Mouse (Mus musculus) stomach, embryonic 16.5 days (tissue): ENCODE results near the gene Lingo1. TPM values are rescaled to one million over a fixed set of nuclear protein-coding genes. Genes with fewer than 3 reads are reported as not detected.

Experiments used
- ATAC-seq: fragments of 200-750 bp; cut with Nextera tagmentation; 2 replicates; pipeline ENCODE4 v1.8.0; 2017; ENCODE audit warnings: moderate number of reproducible peaks, moderate TSS enrichment; ENCODE audit not compliant: insufficient read depth, low FRiP score
- H3K27ac ChIP-seq: fragments of 300-500 bp; sonication (generic); 2 replicates; pipeline ENCODE4 v1.5.1; 2014; ENCODE audit warnings: low read length
- H3K27me3 ChIP-seq: fragments of 300-500 bp; sonication (generic); 2 replicates; pipeline ENCODE4 v1.6.1; 2014; ENCODE audit warnings: low read length, control low read depth, mixed read lengths; ENCODE audit not compliant: control insufficient read depth, insufficient read depth
- H3K36me3 ChIP-seq: fragments of 300-500 bp; sonication (generic); 2 replicates; pipeline ENCODE4 v1.6.1; 2014; ENCODE audit warnings: low read length; ENCODE audit not compliant: control insufficient read depth, insufficient read depth
- H3K4me1 ChIP-seq: fragments of 300-500 bp; sonication (generic); 2 replicates; pipeline ENCODE4 v1.6.1; 2014; ENCODE audit warnings: low read length, control low read depth, mixed read lengths; ENCODE audit not compliant: control insufficient read depth, insufficient read depth
- H3K4me2 ChIP-seq: fragments of 300-500 bp; sonication (generic); 2 replicates; pipeline ENCODE4 v1.6.1; 2014; ENCODE audit warnings: low read depth, low read length, mixed read lengths
- H3K4me3 ChIP-seq: fragments of 300-500 bp; sonication (generic); replicated peaks from 2 replicates; pipeline ENCODE4 v1.5.1; 2014; ENCODE audit warnings: mild to moderate bottlenecking, low read length
- H3K9ac ChIP-seq: fragments of 300-500 bp; sonication (generic); 2 replicates; pipeline ENCODE4 v1.6.1; 2014; ENCODE audit warnings: low read length
- H3K9me3 ChIP-seq: fragments of 300-500 bp; sonication (generic); replicated peaks from 2 replicates; pipeline ENCODE4 v1.6.1; 2016; ENCODE audit warnings: low read length, control low read depth; ENCODE audit not compliant: control insufficient read depth
- WGBS: fragments of 180-500 bp; shearing (Covaris S2); extraction: QIAGEN DNeasy Blood & Tissue Kit; methylation state at CpG from one replicate; pipeline ENCODE4 v1.1.7; 2014; 5-methylcytosine and 5-hydroxymethylcytosine counted together
- polyA plus RNA-seq: library from polyadenylated mRNA; unstranded; fragments of >200 nt; fragmentation: Nextera tagmentation; extraction: Ambion mirVana; gene quantifications from 2 replicates; pipeline ENCODE4 v1.2.1, GENCODE M21; 2015

Lingo1 gene
- polyA plus RNA-seq, 1 experiment from 2014 or later, result 3.2 TPM

GRCm38 (mm10) chr9:56678929-56679681 is 117.2 kb downstream of the Lingo1 start:
- WGBS, result 87% methylated on average over 22 of the region's 22 CpGs
- no peak overlapping the region for H3K4me2 ChIP-seq
- no peak overlapping the region for H3K27ac ChIP-seq
- H3K36me3 ChIP-seq, result no peaks in the 10 kb centered on the region
- no peaks in the 10 kb centered on the region for H3K4me1 ChIP-seq
- no peak for ATAC-seq
- no peaks in the 10 kb centered on the region for H3K9me3 ChIP-seq
- no peaks in the 10 kb centered on the region for H3K27me3 ChIP-seq
- H3K4me3 ChIP-seq, result no peak overlapping the region
- no peak overlapping the region for H3K9ac ChIP-seq

GRCm38 (mm10) chr9:56675696-56676095 is 120.6 kb downstream of the Lingo1 start:
- Histone ChIP-seq H3K9me3 (no peaks in the 10 kb centered on the region), H3K36me3 (no peaks in the 10 kb centered on the region), H3K9ac (no peak overlapping the region), H3K27me3 (no peaks in the 10 kb centered on the region), H3K4me3 (no peak overlapping the region), H3K27ac (no peak overlapping the region), H3K4me2 (no peak overlapping the region), H3K4me1 (no peaks in the 10 kb centered on the region)
- 94% methylated on average over 7 of the region's 7 CpGs for WGBS
- ATAC-seq, result no peak

GRCm38 (mm10) chr9:56669605-56670221 is 126.6 kb downstream of the Lingo1 start:
- ATAC-seq, result no peak
- H3K4me2 ChIP-seq, result no peak overlapping the region
- WGBS, result 29% methylated on average over 11 of the region's 11 CpGs
- H3K36me3 ChIP-seq, result no peaks in the 10 kb centered on the region
- H3K27ac ChIP-seq, result no peak overlapping the region
- no peak overlapping the region for H3K9ac ChIP-seq
- H3K27me3 ChIP-seq, result no peaks in the 10 kb centered on the region
- H3K4me1 ChIP-seq, result no peaks in the 10 kb centered on the region
- H3K4me3 ChIP-seq, result no peak overlapping the region
- H3K9me3 ChIP-seq, result no peaks in the 10 kb centered on the region

- ATAC-seq, result no peak
- Histone ChIP-seq H3K4me2 (no peak overlapping the region), H3K9me3 (no peaks in the 10 kb centered on the region), H3K4me1 (no peaks in the 10 kb centered on the region), H3K36me3 (no peaks in the 10 kb centered on the region), H3K4me3 (no peak overlapping the region), H3K27ac (no peak overlapping the region), H3K9ac (no peak overlapping the region), H3K27me3 (no peaks in the 10 kb centered on the region)
- WGBS, result 60% methylated on average over 5 of the region's 5 CpGs
Measured at GRCm38 (mm10) chr9:56664136-56664535, 132.1 kb downstream of the Lingo1 start.

- H3K4me1 ChIP-seq, result no peaks in the 10 kb centered on the region
- no peaks in the 10 kb centered on the region for H3K27me3 ChIP-seq
- no peak overlapping the region for H3K4me2 ChIP-seq
- H3K9me3 ChIP-seq, result no peaks in the 10 kb centered on the region
- H3K36me3 ChIP-seq, result no peaks in the 10 kb centered on the region
- no peak for ATAC-seq
- no peak overlapping the region for H3K9ac ChIP-seq
- no peak overlapping the region for H3K27ac ChIP-seq
- no peak overlapping the region for H3K4me3 ChIP-seq
- 74% methylated on average over 7 of the region's 7 CpGs for WGBS
Measured at GRCm38 (mm10) chr9:56662946-56663345, 133.3 kb downstream of the Lingo1 start.

- Histone ChIP-seq H3K36me3 (no peaks in the 10 kb centered on the region), H3K4me3 (no peak overlapping the region), H3K9me3 (no peaks in the 10 kb centered on the region), H3K9ac (no peak overlapping the region), H3K4me2 (no peak overlapping the region), H3K27me3 (no peaks in the 10 kb centered on the region), H3K27ac (no peak overlapping the region), H3K4me1 (no peaks in the 10 kb centered on the region)
- WGBS, result 66% methylated on average over 3 of the region's 3 CpGs
- no peak for ATAC-seq
Measured at GRCm38 (mm10) chr9:56662405-56662804, 133.9 kb downstream of the Lingo1 start.

- Histone ChIP-seq H3K27ac (no peak overlapping the region), H3K4me2 (no peak overlapping the region), H3K36me3 (no peaks in the 10 kb centered on the region), H3K4me1 (0 out of 2 replicates have a peak, but pooled peaks cover 5% of the 10 kb centered on the region), H3K9me3 (no peaks in the 10 kb centered on the region), H3K4me3 (no peak overlapping the region), H3K9ac (no peak overlapping the region), H3K27me3 (no peaks in the 10 kb centered on the region)
- 77% methylated on average over 3 of the region's 3 CpGs for WGBS
- ATAC-seq, result no peak
Measured at GRCm38 (mm10) chr9:56661217-56661840, 134.9 kb downstream of the Lingo1 start.

- Histone ChIP-seq H3K4me2 (no peak overlapping the region), H3K9ac (no peak overlapping the region), H3K36me3 (no peaks in the 10 kb centered on the region), H3K4me3 (no peak overlapping the region), H3K27ac (no peak overlapping the region), H3K27me3 (no peaks in the 10 kb centered on the region), H3K4me1 (0 out of 2 replicates have a peak, but pooled peaks cover 5% of the 10 kb centered on the region), H3K9me3 (no peaks in the 10 kb centered on the region)
- no peak for ATAC-seq
- WGBS, result 75% methylated on average over 4 of the region's 4 CpGs
Measured at GRCm38 (mm10) chr9:56658580-56658979, 137.7 kb downstream of the Lingo1 start.

- 66% methylated on average over 6 of the region's 6 CpGs for WGBS
- H3K4me2 ChIP-seq, result no peak overlapping the region
- H3K9ac ChIP-seq, result no peak overlapping the region
- no peak overlapping the region for H3K4me3 ChIP-seq
- no peaks in the 10 kb centered on the region for H3K27me3 ChIP-seq
- H3K4me1 ChIP-seq, result 0 out of 2 replicates have a peak, but pooled peaks cover 5% of the 10 kb centered on the region
- H3K36me3 ChIP-seq, result no peaks in the 10 kb centered on the region
- H3K9me3 ChIP-seq, result no peaks in the 10 kb centered on the region
- ATAC-seq, result no peak
- no peak overlapping the region for H3K27ac ChIP-seq
Measured at GRCm38 (mm10) chr9:56657996-56658398, 138.3 kb downstream of the Lingo1 start.
